Mouse (Mus musculus): ENCODE data around the gene Hspb1. TPM values are rescaled to one million over a fixed set of nuclear protein-coding genes. Genes with fewer than 3 reads are reported as not detected.

Hspb1 gene
- total RNA-seq (2023) = 1 to 10 TPM; 1.8 to 1.9 TPM

DNA sequence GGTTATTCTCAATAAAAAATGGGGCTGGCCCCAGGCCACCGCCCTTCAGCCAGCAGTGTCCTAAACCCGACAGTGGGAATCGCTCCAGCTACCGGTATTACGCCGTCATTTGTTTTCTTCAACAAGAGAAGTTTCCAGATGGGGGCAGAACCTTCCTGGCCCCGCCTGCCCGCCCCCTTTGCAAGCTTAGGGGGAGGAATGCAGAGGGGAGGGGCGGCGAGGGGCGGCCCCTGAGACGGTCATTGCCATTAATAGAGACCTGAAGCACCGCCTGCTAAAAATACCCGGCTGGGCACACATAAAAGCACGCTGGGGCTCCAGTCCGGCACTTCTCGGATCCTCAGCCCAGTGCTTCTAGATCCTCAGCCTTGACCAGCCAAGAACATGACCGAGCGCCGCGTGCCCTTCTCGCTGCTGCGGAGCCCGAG is at the start of gene Hspb1:
Gene Hspb1 (plus strand): TSS at position 245 of the 428 bp plus-strand sequence.

DNA sequence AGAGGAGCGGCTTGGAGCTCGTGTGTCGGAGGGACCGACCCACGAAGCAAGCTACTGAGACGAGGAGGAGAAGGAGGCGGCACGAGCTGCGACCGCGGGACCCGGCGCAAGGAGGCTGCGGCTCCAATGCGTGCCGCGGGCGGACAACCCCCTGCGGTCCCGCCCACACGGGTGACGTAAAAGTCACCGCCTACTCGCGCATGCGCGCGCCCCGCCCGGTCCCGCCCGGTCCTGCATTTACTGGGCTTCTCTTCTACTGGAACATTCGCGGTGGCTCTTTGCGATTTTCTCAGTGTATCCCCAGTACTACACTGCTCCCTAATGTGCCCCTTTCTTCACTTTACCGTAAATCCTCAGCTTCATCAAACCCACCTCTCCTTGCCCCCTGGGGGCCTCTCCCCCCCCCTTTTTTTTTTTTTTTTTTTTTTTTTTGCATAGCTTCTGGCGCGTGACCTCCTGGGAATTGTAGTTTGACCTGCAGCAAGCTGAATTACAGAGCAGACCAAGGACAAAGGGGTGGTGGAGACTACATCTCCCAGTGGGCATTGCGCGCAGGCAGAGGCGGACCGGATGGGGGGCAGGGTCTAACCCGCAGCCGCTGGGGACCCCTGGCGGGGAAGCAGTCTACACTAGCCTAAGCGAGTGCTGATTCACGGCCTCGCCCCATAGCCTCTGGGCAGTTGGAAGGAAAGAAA is 46.9 kb downstream of the Hspb1 start, which contains the start of gene Ywhag:
Gene Ywhag (minus strand): TSS at position 136 of the 695 bp plus-strand sequence.

Other genes with a start within 250 kb of the Hspb1 start
- gene Por, start 217.9 kb upstream of the Hspb1 start, total RNA-seq (2023) = 10 to 100 TPM; 74.5 to 77.1 TPM
- 10 to 100 TPM; 11.6 to 12.8 TPM for gene Tmem120a, start 143.5 kb upstream of the Hspb1 start, total RNA-seq (2023)
- under 1 TPM in 1 of 2 experiments, not detected in 1; 0.73 TPM for gene Styxl1, start 109.5 kb upstream of the Hspb1 start, total RNA-seq (2023)
- 100 to 1,000 TPM; 191 to 197 TPM for gene Mdh2, start 109.4 kb upstream of the Hspb1 start, total RNA-seq (2023)
- gene Srrm3, start 81.0 kb upstream of the Hspb1 start, total RNA-seq (2023) = not detected
- gene Ywhag, start 46.7 kb downstream of the Hspb1 start, total RNA-seq (2023) = 100 to 1,000 TPM; 183 to 200 TPM
- gene Ssc4d, start 86.6 kb downstream of the Hspb1 start, total RNA-seq (2023) = 1 to 10 TPM; 1.7 to 2.4 TPM
- gene Zp3, start 92.2 kb downstream of the Hspb1 start, total RNA-seq (2023) = not detected
- 10 to 100 TPM; 24.5 to 26.7 TPM for gene Dtx2, start 106.9 kb downstream of the Hspb1 start, total RNA-seq (2023)
- 1 to 10 TPM; 1.2 to 1.4 TPM for gene Upk3b, start 150.6 kb downstream of the Hspb1 start, total RNA-seq (2023)
- not detected for gene Upk3bl, start 166.6 kb downstream of the Hspb1 start, total RNA-seq (2023)
- gene Rasa4, start 196.0 kb downstream of the Hspb1 start, total RNA-seq (2023) = 100 to 1,000 TPM; 180 to 213 TPM
- gene Polr2j, start 228.7 kb downstream of the Hspb1 start, total RNA-seq (2023) = 10 to 100 TPM; 64.1 to 69.2 TPM
- gene Lrwd1, start 248.2 kb downstream of the Hspb1 start, total RNA-seq (2023) = 10 to 100 TPM; 39.1 to 40.0 TPM
- 10 to 100 TPM; 10.4 to 11.6 TPM for gene Alkbh4, start 248.2 kb downstream of the Hspb1 start, total RNA-seq (2023)